Mouse (Mus musculus) forebrain, embryonic 10.5 days (tissue): Measurements from ENCODE around the gene Dennd6a. TPM values are rescaled to one million over a fixed set of nuclear protein-coding genes. Genes with fewer than 3 reads are reported as not detected.
"Not testable (repeated sequence)": the region's sequence is repeated elsewhere in the genome, so short reads cannot be mapped to it uniquely, and the experiment has no call there.

Experiments used
- DNase-seq: peaks from one replicate; pipeline ENCODE4 v3.0.0-alpha.2; 2017; ENCODE audit warnings: low spot score; ENCODE audit errors: extremely low spot score
- H3K27ac ChIP-seq: fragments of 300-500 bp; sonication (generic); 2 replicates; pipeline ENCODE4 v1.5.1; 2016; ENCODE audit warnings: mild to moderate bottlenecking
- H3K27me3 ChIP-seq: fragments of 300-500 bp; sonication (generic); 2 replicates; pipeline ENCODE4 v1.6.1; 2016; ENCODE audit warnings: mild to moderate bottlenecking; ENCODE audit not compliant: poor library complexity, severe bottlenecking
- H3K36me3 ChIP-seq: fragments of 300-500 bp; sonication (generic); replicated peaks from 2 replicates; pipeline ENCODE4 v1.6.1; 2016; ENCODE audit warnings: mild to moderate bottlenecking, moderate library complexity
- H3K4me1 ChIP-seq: fragments of 300-500 bp; sonication (generic); 2 replicates; pipeline ENCODE4 v1.6.1; 2016
- H3K4me3 ChIP-seq: fragments of 300-500 bp; sonication (generic); 2 replicates; pipeline ENCODE4 v1.5.1; 2016; ENCODE audit warnings: mild to moderate bottlenecking, moderate library complexity
- H3K9me3 ChIP-seq: fragments of 300-500 bp; sonication (generic); 2 replicates; pipeline ENCODE4 v1.6.1; 2016; ENCODE audit warnings: mild to moderate bottlenecking, moderate library complexity
- WGBS: fragments of 180-500 bp; shearing (Covaris S2); methylation state at CpG from one replicate; pipeline ENCODE4 v1.1.7; 2016; 5-methylcytosine and 5-hydroxymethylcytosine counted together
- polyA plus RNA-seq: library from polyadenylated mRNA; unstranded; fragments of >200 nt; fragmentation: Nextera tagmentation; extraction: Ambion mirVana; gene quantifications from 2 replicates; pipeline ENCODE4 v1.2.1, GENCODE M21; 2016

The Dennd6a gene
- polyA plus RNA-seq, 1 experiment from 2014 or later = 30.5 TPM

GRCm38 (mm10) chr14:26662488-26662887 lies 88.8 kb downstream of the Dennd6a start:
- H3K27me3 ChIP-seq = no peaks in the 10 kb centered on the region
- H3K4me1 ChIP-seq = peaks cover 14% of the 10 kb centered on the region
- 90% methylated on average over 2 of the region's 2 CpGs for WGBS
- no peak overlapping the region for H3K4me3 ChIP-seq
- DNase-seq = no peak
- peaks cover 71% of the 10 kb centered on the region for H3K36me3 ChIP-seq
- H3K9me3 ChIP-seq = no peaks in the 10 kb centered on the region
- no peak overlapping the region for H3K27ac ChIP-seq

- no peak for DNase-seq
- H3K4me3 ChIP-seq = no peak overlapping the region
- H3K9me3 ChIP-seq = no peaks in the 10 kb centered on the region
- H3K4me1 ChIP-seq = peaks cover 28% of the 10 kb centered on the region
- no peaks in the 10 kb centered on the region for H3K27me3 ChIP-seq
- H3K27ac ChIP-seq = no peak overlapping the region
- WGBS = 87% methylated on average over 2 of the region's 2 CpGs
- H3K36me3 ChIP-seq = peaks cover 58% of the 10 kb centered on the region
Measured at GRCm38 (mm10) chr14:26663851-26664250, 90.2 kb downstream of the Dennd6a start.

GRCm38 (mm10) chr14:26667991-26668370 lies 94.3 kb downstream of the Dennd6a start:
- H3K27me3 ChIP-seq = no peaks in the 10 kb centered on the region
- H3K9me3 ChIP-seq = no peaks in the 10 kb centered on the region
- WGBS = 33% methylated on average over 6 of the region's 6 CpGs
- H3K4me3 ChIP-seq = peak overlapping the region; percentile 94
- H3K36me3 ChIP-seq = peaks cover 37% of the 10 kb centered on the region
- peak overlapping the region; percentile 98 for H3K27ac ChIP-seq
- peaks cover 37% of the 10 kb centered on the region for H3K4me1 ChIP-seq
- no peak for DNase-seq

GRCm38 (mm10) chr14:26668371-26669291 lies 95.0 kb downstream of the Dennd6a start:
- Histone ChIP-seq H3K9me3 (no peaks in the 10 kb centered on the region), H3K4me1 (peaks cover 37% of the 10 kb centered on the region), H3K27me3 (no peaks in the 10 kb centered on the region), H3K27ac (peak overlapping the region; percentile 98), H3K36me3 (peaks cover 34% of the 10 kb centered on the region), H3K4me3 (peak overlapping the region; percentile 94)
- DNase-seq = peak; percentile 32
- WGBS = 2% methylated on average over 73 of the region's 73 CpGs

- H3K27ac ChIP-seq = peak within 1 kb of the TSS; percentile 98
- WGBS = under 1% methylated on average over 70 of the region's 70 CpGs
- peaks cover 25% of the 10 kb centered on the region for H3K36me3 ChIP-seq
- H3K27me3 ChIP-seq = no peaks in the 10 kb centered on the region
- H3K4me3 ChIP-seq = peak within 1 kb of the TSS; percentile 94
- H3K4me1 ChIP-seq = peaks cover 37% of the 10 kb centered on the region
- no peaks in the 10 kb centered on the region for H3K9me3 ChIP-seq
- peak; percentile 91 for DNase-seq
Measured at GRCm38 (mm10) chr14:26669292-26670073, 95.8 kb downstream of the Dennd6a start, which contains the start of gene Pde12. Pde12 (minus strand) TSS chr14:26669883.

- H3K27me3 ChIP-seq = no peaks in the 10 kb centered on the region
- H3K36me3 ChIP-seq = peaks cover 10% of the 10 kb centered on the region
- H3K9me3 ChIP-seq = no peaks in the 10 kb centered on the region
- peaks cover 37% of the 10 kb centered on the region for H3K4me1 ChIP-seq
- H3K27ac ChIP-seq = no peak overlapping the region
- peak overlapping the region; percentile 94; the same call in 1 of the 2 replicates for H3K4me3 ChIP-seq
- no peak for DNase-seq
Measured at GRCm38 (mm10) chr14:26670964-26671363, 97.3 kb downstream of the Dennd6a start.

GRCm38 (mm10) chr14:26671870-26672615 lies 98.4 kb downstream of the Dennd6a start:
- H3K36me3 ChIP-seq, H3K9me3 ChIP-seq, H3K4me3 ChIP-seq, H3K27ac ChIP-seq, H3K27me3 ChIP-seq, DNase-seq: not testable (repeated sequence)
- peaks cover 27% of the 10 kb centered on the region for H3K4me1 ChIP-seq
- WGBS = 59% methylated on average over 17 of the region's 17 CpGs

- not testable (repeated sequence) for H3K27me3 ChIP-seq, DNase-seq, H3K9me3 ChIP-seq, H3K4me3 ChIP-seq, H3K4me1 ChIP-seq, H3K27ac ChIP-seq, H3K36me3 ChIP-seq
- 90% methylated on average over 2 of the region's 2 CpGs for WGBS
Measured at GRCm38 (mm10) chr14:26674476-26675169, 101.0 kb downstream of the Dennd6a start.

GRCm38 (mm10) chr14:26675371-26675770 lies 101.7 kb downstream of the Dennd6a start:
- Histone ChIP-seq H3K27me3 (no peaks in the 10 kb centered on the region), H3K9me3 (no peaks in the 10 kb centered on the region), H3K4me1 (peaks cover 5% of the 10 kb centered on the region), H3K36me3 (no peaks in the 10 kb centered on the region), H3K4me3 (no peak overlapping the region), H3K27ac (no peak overlapping the region)
- 21% methylated on average over 12 of the region's 12 CpGs for WGBS
- DNase-seq = peak; percentile 27

- no peaks in the 10 kb centered on the region for H3K27me3 ChIP-seq
- no peaks in the 10 kb centered on the region for H3K9me3 ChIP-seq
- no peaks in the 10 kb centered on the region for H3K36me3 ChIP-seq
- peaks cover 1% of the 10 kb centered on the region; the same call in 1 of the 2 replicates for H3K4me1 ChIP-seq
- DNase-seq = no peak
- no peak overlapping the region for H3K4me3 ChIP-seq
- no peak overlapping the region for H3K27ac ChIP-seq
- WGBS = 75% methylated on average over 5 of the region's 5 CpGs
Measured at GRCm38 (mm10) chr14:26675791-26676190, 102.1 kb downstream of the Dennd6a start.
